Mouse (Mus musculus): ENCODE measurements around the gene Npr3.

Npr3 gene

GRCm38 (mm10) chr15:11906571-11907531 lies at the start of gene Npr3:
Npr3 (minus strand) TSS chr15:11907287.
- peak; percentile 74 for DNase-seq (ENCODE audit: inconsistent ontology term)

DNA sequence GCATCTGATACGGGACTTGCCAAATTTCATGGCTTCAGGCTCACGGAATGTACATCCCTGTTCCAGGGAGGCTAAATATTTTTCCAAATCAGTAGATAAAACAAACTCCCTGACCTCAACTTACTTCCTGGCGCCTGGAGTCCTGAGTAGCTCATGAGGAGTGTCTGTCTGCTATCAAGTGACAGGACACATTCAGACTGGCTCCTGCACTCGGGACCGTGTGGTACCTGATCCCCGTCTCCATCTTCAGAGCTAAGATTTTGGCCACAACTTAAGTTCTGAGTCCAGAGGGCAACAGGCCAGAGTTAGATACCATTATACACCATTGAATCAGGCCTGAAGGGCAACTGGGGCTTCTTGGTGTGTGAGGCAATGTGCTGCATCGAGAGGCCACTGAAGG lies 49.0 kb upstream of the Npr3 start:
- no peak for DNase-seq (ENCODE audit: inconsistent ontology term)

DNA sequence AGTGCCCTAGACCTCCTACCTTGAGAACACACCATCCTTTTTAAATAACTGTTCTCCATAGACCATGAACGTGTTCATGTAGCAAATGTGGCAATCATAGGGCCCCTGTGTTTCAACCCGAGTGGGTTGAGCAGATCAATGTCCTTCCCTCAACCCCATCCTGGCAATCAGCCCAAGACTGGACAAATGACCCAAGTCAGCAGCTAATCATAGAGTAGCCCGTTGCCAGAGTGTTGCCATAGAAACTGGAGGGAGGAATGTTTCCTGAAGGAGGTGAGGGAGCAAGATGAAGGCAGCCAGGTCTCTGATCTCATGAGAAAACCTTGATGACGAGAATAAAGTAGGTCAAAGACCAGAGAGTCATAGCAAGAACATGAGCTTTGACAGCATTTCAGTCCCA lies 47.1 kb upstream of the Npr3 start:
- DNase-seq (ENCODE audit: inconsistent ontology term), result no peak

- no peak for DNase-seq (ENCODE audit: inconsistent ontology term)
Observed at GRCm38 (mm10) chr15:11952159-11952558, 45.1 kb upstream of the Npr3 start.

DNA sequence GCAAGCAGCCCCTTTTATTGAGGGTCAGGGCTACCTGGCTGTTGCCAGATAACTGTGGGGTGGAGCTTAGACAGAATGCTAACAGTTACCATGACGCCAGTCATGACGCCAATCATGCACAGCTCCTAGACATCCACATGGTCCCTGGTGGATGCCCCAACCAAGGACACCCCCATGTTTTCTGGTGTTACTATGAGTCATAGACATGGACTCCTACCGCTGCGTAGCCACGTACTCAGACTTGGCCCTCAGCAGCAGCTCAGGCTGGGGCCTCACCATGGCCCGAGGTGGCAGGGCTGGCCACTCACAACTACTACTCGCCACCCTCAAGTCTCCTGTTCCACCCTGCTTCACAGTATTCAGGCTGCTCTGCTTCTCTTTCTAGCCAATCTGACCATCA lies 44.1 kb upstream of the Npr3 start:
- no peak for DNase-seq (ENCODE audit: inconsistent ontology term)

DNA sequence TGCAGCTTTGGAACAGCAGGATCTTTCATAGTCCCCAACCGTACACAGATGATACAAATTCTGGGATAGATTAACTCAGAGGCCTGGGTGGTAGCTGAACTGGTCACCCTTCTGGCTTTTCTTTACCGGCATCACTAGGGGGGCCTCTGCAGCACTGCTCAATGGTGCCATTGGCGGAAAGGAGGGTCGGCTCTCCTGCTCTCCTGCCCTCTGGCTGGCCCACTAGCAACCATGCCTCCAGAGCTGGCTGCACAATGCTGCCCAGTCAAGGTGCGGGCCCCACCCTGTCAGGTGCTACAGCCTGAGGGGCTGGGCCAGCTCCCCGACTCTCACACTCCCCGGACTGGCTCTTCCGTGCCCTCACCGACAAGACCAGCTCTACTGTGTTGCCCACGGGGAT lies 43.1 kb upstream of the Npr3 start:
- no peak for DNase-seq (ENCODE audit: inconsistent ontology term)

- DNase-seq (ENCODE audit: inconsistent ontology term), result no peak
Observed at GRCm38 (mm10) chr15:11949490-11949889, 42.4 kb upstream of the Npr3 start.

DNA sequence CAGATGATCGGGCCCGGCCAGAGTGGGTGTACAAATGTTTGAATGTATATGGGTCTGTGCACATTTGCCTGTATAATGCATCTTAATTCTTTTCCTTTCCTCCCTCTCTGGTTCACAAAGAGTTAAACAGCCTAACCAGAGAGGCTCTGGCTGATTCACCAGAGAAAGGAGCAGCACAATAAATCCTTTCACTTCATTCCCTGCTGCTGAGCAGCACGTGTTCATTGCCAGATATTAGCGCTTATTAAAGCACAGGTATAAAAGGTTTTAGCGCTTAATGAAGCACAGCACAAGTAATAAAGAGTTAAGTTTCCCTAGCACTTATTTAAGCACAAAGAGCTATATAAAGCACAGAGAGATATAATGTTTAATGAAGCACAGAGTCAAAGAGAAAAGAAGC lies 33.8 kb upstream of the Npr3 start:
- DNase-seq (ENCODE audit: inconsistent ontology term), result no peak

DNA sequence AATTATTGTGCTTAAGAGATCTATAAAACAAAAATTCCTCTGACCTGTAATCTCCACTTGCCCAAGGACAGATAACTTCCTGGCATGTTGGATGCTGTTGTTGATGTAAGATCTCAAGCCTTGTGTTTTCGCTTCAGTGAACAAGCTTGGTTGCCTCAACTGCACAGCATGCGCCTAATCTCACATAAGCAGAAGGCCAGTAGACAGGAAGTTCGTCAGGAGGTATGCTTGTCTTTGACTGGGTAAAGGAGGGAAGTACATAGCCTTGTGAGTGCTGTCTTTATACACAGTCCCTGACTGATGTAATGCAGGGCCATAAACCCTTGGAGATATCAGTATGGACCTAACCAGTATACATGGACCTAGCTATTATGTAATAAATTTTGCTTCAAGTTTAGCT lies 20.7 kb upstream of the Npr3 start:
- DNase-seq (ENCODE audit: inconsistent ontology term), result no peak

GRCm38 (mm10) chr15:11914101-11914500 lies 7.0 kb upstream of the Npr3 start:
- DNase-seq (ENCODE audit: inconsistent ontology term), result no peak

GRCm38 (mm10) chr15:11909875-11910274 lies 2.8 kb upstream of the Npr3 start:
- no peak for DNase-seq (ENCODE audit: inconsistent ontology term)

DNA sequence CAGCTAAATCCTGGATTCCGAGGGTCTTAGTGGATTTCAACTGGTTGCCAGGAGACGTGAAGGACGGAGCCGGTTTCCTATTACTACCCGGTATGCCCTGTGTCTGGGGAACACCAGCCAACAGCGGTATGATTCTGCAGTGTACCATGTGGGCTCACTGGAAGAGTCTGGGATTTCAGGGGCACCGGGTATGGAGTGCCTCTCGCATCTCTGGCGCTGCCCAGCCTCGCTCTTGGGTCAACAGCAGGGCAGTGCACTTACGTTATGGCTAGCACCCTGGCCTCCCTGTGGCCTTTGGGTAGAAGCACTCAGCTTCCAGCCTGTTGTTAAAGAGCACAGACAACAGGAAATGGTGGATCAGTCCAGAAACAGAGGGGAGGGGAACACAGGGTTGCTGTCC lies 1.1 kb upstream of the Npr3 start:
- DNase-seq (ENCODE audit: inconsistent ontology term), result no peak

GRCm38 (mm10) chr15:11906021-11906570 lies 991 bp downstream of the Npr3 start:
- DNase-seq (ENCODE audit: inconsistent ontology term), result peak; percentile 14

DNA sequence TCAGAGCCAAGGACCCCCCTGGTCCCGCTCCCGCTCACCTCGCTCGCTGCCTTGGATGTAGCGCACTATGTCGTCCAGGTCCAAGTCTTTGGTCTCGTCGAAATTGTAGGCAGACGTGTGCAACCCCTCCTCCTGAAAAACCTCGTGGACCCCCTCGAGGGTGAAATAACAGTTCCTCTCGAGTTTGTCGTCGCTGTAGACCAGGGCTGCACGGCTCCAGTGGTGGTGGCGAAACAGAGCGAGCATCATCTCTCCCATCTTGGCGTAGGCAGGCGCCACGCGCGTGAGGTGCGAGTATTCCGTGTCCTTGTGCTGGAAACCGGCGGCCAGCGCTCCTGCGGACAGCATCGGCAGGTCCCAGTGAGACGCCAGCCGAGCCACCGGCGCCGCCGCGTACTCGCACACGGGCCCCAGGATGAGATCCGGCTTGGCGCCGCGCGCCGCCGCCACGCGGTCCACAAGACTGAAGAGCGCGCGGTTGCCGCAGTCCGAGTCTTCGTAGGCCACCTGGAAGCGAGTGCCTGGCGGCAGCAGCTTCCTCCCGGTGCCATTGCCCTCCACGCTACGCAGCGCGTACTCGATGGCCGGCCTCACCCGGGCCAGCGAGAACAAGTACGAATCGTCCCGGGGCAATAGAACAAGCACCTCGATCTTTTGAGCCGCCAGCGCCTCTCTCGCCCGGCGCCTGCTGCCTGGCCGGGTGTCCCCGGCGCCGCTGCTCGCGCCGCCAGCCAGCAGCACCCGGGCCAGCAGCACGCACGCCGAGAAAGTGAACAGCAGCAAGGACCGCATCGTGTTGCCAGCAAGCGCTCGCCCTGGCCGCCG lies 2.0 kb downstream of the Npr3 start:
- DNase-seq (ENCODE audit: inconsistent ontology term), result peak; percentile 72

- DNase-seq (ENCODE audit: inconsistent ontology term), result peak; percentile 60
Observed at GRCm38 (mm10) chr15:11904043-11904847, 2.8 kb downstream of the Npr3 start.

- DNase-seq (ENCODE audit: inconsistent ontology term), result no peak
Observed at GRCm38 (mm10) chr15:11903196-11904042, 3.7 kb downstream of the Npr3 start.

DNA sequence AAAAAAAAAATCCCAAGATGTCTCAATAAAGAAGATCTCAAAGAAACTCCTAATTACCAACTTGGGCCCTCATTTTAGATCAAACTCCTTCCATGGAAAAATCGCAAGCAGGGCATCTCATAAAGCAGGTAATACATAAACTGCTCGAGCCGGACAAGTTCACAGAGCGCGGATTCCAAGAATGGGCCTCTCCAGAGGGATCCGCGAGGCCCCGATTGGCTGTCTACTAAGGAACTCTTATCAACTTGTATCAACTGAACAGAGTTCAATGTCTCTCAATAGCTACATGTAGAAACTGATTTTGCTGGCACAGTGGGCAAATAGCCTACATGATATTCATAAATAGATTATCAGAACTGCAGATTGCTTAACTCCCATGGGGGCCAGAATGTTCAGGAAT lies 9.5 kb downstream of the Npr3 start:
- no peak for DNase-seq (ENCODE audit: inconsistent ontology term)

DNA sequence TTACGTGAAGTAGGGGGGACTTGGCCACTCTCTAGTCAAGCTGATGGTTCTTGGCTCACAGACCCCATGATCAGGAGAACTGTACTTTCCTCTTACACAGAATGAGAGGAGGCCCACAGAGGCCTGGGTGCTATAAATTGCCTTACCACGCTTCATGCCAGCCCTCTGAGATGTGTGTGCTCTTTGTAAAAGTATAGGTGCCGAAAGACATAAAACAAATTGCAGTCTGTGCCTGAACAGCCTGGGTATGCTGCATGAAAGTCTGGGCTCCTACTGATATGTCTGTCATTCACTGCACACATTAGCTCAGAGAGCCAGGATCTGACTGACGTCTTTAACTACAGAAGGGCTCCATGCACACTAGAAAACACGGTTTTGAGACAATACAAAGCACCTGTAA lies 9.9 kb downstream of the Npr3 start:
- no peak for DNase-seq (ENCODE audit: inconsistent ontology term)

- no peak for DNase-seq (ENCODE audit: inconsistent ontology term)
Observed at GRCm38 (mm10) chr15:11893969-11894368, 13.1 kb downstream of the Npr3 start.

DNA sequence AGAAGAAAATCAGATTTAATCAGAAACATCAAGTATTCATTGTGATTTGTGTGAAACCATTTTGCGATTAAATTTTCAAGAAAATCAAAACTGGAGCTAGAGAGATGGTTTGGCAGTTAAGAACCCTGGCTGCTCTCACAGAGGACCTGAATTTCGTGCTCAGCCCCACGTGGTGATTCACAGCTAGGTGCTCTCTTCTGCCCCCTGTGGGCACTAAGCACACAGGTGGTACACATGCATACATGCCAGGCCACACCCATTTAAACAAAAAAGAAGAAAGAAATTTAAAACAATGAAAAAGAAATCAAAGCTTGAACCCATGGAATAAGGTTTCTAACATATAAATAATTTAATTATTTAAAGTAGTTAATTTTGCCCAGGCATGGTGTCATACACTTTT lies 15.7 kb downstream of the Npr3 start:
- no peak for DNase-seq (ENCODE audit: inconsistent ontology term)

All from Muller cell, postnatal 12 days (primary cell).